Mouse (Mus musculus): ENCODE data around the gene Xpo4. TPM values are rescaled to one million over a fixed set of nuclear protein-coding genes. Genes with fewer than 3 reads are reported as not detected.

Xpo4 gene
- polyA plus RNA-seq, 1 experiment from 2014 or later: 23.0 TPM

Other genes with a start within 250 kb of the Xpo4 start
- gene Ift88, start 241.4 kb downstream of the Xpo4 start, polyA plus RNA-seq (2014; fragmentation: Nextera tagmentation; extraction: Ambion mirVana): 16.4 and 17.4 TPM in 2 replicates
- gene Il17d, start 140.7 kb downstream of the Xpo4 start, polyA plus RNA-seq (2014; fragmentation: Nextera tagmentation; extraction: Ambion mirVana): 5.4 and 5.5 TPM in 2 replicates
- 87.2 and 105 TPM in 2 replicates for gene Eef1akmt1, start 93.8 kb downstream of the Xpo4 start, polyA plus RNA-seq (2014; fragmentation: Nextera tagmentation; extraction: Ambion mirVana)
- gene Gm49361, start 80.7 kb upstream of the Xpo4 start, polyA plus RNA-seq (2014; fragmentation: Nextera tagmentation; extraction: Ambion mirVana): not detected in 2 replicates
- gene Lats2, start 93.0 kb upstream of the Xpo4 start, polyA plus RNA-seq (2014; fragmentation: Nextera tagmentation; extraction: Ambion mirVana): 22.7 and 23.9 TPM in 2 replicates
- 19.6 and 48.6 TPM in 2 replicates for gene Sap18, start 132.8 kb upstream of the Xpo4 start, polyA plus RNA-seq (2014; fragmentation: Nextera tagmentation; extraction: Ambion mirVana)
- gene Ska3, start 160.8 kb upstream of the Xpo4 start, polyA plus RNA-seq (2014; fragmentation: Nextera tagmentation; extraction: Ambion mirVana): 15.3 and 17.2 TPM in 2 replicates
- gene Mrpl57, start 160.8 kb upstream of the Xpo4 start, polyA plus RNA-seq (2014; fragmentation: Nextera tagmentation; extraction: Ambion mirVana): 151 and 161 TPM in 2 replicates
- 49.6 and 52.8 TPM in 2 replicates for gene Zdhhc20, start 224.8 kb upstream of the Xpo4 start, polyA plus RNA-seq (2014; fragmentation: Nextera tagmentation; extraction: Ambion mirVana)

Data from embryonic facial prominence, embryonic 14.5 days (tissue).